Mouse (Mus musculus): Measurements from ENCODE around the gene Gabrg3. TPM values are rescaled to one million over a fixed set of nuclear protein-coding genes. Genes with fewer than 3 reads are reported as not detected.
"Not testable (repeated sequence)": the region's sequence is repeated elsewhere in the genome, so short reads cannot be mapped to it uniquely, and the experiment has no call there.

Gene Gabrg3
- polyA plus RNA-seq, 1 experiment, result not detected

DNA sequence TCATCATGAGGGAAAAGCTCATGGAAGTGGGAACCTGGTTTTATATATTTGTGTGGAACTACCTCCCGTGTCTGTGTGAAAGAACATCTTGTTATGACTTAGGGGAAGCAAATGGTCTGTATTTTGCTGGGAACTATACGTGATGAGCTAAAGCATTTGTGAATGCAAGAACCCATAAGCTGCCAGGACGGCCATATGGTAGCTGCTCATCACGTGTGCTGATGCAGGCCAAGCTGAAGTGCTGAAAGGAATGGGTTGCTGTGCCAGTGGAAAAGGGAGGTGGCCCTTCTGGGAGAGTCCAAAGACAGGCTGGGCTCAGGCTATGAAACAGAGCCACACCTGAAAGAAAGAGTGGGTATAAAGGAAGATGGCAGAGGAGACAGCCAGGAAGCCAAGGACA lies 143.0 kb downstream of the Gabrg3 start:
- TF ChIP-seq CTCF (IDR thresholded peaks at IDR 0.05; ENCODE audit: low read depth, low read length) (no peak), POLR2A (IDR thresholded peaks at IDR 0.05; ENCODE audit: borderline replicate concordance, low read depth, low read length) (no peak)
- H3K4me3 ChIP-seq (ENCODE audit: insufficient read depth, low read length), result no peak overlapping the region
- no peaks in the 10 kb centered on the region for H3K4me1 ChIP-seq (ENCODE audit: control insufficient read depth, insufficient read depth, low read length)

DNA sequence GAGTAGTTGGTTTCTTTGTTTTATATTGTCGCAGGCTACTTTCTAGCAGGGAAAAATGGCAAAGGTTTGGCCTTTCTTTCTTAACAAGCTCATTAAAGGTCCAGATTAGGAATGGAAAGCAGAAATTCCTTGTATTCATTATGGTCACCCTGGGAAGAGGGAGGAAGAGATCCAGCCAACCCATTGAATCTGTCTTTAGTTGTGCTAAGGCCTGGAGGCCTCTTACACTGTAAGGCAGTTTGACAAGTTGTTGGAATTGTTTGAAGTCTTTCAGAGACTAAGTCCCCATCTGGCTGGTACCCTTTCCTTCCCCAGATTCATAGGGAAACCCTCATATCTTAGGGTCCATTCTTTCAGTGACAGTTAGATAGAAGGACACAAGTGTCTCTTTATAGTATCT lies 172.9 kb downstream of the Gabrg3 start:
- no peak for TF ChIP-seq CTCF (IDR thresholded peaks at IDR 0.05; ENCODE audit: low read depth, low read length)
- TF ChIP-seq POLR2A (IDR thresholded peaks at IDR 0.05; ENCODE audit: borderline replicate concordance, low read depth, low read length), result no peak
- no peak overlapping the region for H3K4me3 ChIP-seq (ENCODE audit: insufficient read depth, low read length)
- no peaks in the 10 kb centered on the region for H3K4me1 ChIP-seq (ENCODE audit: control insufficient read depth, insufficient read depth, low read length)
- H3K27ac ChIP-seq (ENCODE audit: insufficient read depth, low read depth, low read length), result no peak overlapping the region

More for the DNA sequence above, 143.0 kb downstream of the Gabrg3 start:
- H3K27ac ChIP-seq (ENCODE audit: insufficient read depth, low read depth, low read length), result no peak overlapping the region

DNA sequence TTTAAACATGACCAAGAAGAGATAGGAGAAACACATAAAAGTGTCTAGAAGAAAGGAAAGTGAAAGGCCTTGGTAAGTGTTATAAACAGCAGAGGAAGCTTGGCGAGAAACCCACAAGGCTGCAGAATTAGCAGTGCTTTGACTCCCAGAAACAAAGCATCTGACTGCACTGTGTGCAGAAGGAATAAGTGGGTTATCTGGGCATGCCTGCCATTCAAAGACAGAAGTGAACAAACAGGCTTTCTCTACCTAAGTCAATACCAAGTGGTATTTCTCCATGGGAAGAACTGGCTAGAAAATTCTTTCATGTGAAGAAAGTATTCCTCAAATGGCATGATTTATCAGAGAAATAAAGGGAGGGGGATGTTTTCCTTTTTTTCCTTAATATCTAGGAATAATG lies 201.0 kb downstream of the Gabrg3 start:
- Histone ChIP-seq H3K27ac (ENCODE audit: insufficient read depth, low read depth, low read length) (no peak overlapping the region), H3K4me3 (ENCODE audit: insufficient read depth, low read length) (no peak overlapping the region), H3K4me1 (ENCODE audit: control insufficient read depth, insufficient read depth, low read length) (no peaks in the 10 kb centered on the region)
- TF ChIP-seq CTCF (IDR thresholded peaks at IDR 0.05; ENCODE audit: low read depth, low read length), result no peak
- TF ChIP-seq POLR2A (IDR thresholded peaks at IDR 0.05; ENCODE audit: borderline replicate concordance, low read depth, low read length), result no peak

DNA sequence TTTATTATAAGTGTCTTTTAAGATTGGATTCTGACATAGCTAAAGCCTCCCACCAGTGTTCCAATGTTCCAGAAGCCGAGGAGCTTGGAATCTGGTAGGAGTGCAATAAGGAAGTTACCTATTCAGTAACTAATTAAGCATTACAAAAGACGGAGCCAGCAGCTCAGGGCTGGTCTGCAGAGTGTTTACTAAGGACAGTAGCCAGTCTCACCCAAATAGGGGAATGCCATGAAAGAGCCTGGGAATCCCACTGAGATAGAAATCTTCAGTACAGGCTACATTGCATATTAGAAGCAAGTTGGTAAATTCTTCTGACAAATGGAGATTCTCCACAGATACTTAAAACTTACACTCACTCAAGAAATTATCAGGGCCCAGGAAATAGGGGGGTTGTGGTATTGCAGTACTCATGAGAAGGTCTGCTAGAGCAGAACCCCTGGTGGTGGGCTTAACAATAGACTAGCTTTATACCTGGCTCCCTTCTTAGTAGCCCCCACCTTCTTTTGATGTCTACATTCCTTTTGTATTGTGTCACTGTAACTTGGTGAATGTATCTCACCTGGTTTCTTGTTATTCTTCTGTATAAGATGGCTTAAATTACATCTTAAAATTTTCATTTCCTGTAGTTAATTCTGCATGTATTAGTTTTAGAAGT lies 211.0 kb downstream of the Gabrg3 start:
- not testable (repeated sequence) for H3K4me1 ChIP-seq (ENCODE audit: control insufficient read depth, insufficient read depth, low read length); H3K4me3 ChIP-seq (ENCODE audit: insufficient read depth, low read length); H3K27ac ChIP-seq (ENCODE audit: insufficient read depth, low read depth, low read length)

DNA sequence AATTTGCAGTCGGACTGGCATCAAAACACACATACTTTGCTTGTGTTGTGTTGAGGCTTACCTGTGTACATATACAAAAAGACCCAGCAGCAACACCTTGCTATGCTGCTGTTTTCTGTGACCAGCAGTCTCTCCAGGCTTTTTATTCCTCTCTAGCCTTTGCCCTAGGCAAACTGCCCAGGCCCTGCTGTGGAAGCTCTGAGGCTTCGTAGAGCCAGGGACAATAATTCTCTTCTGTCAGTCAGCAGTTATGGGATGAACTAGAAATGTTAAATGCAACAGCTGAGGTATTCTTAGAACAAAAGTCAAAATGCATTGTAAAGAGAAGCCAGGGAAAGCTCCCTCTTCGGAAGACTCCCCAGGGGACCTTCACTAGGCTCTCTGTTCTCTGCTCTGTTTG lies 220.1 kb downstream of the Gabrg3 start:
- Histone ChIP-seq H3K4me1 (ENCODE audit: control insufficient read depth, insufficient read depth, low read length) (no peaks in the 10 kb centered on the region), H3K27ac (ENCODE audit: insufficient read depth, low read depth, low read length) (no peak overlapping the region), H3K4me3 (ENCODE audit: insufficient read depth, low read length) (no peak overlapping the region)
- TF ChIP-seq POLR2A (IDR thresholded peaks at IDR 0.05; ENCODE audit: borderline replicate concordance, low read depth, low read length), result no peak
- TF ChIP-seq CTCF (IDR thresholded peaks at IDR 0.05; ENCODE audit: low read depth, low read length), result no peak

DNA sequence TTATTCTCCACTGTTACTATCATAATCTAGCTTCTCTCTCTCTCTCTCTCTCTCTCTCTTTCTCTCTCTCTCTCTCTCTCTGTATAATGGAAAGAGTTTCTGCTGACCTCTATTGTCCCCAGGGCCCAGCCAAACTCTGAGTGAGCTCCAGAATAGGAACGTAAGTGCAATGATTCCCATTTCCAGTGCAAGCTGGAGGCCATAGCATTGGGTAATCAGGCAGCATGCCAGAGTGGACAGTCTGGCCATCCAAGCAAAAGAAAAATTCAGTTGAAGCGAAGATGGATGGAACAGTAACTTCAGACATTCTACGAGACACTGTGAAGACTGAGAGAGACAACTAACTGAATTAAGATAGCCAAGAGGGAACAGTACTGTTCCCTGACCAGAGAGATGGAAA lies 228.8 kb downstream of the Gabrg3 start:
- no peak overlapping the region for H3K27ac ChIP-seq (ENCODE audit: insufficient read depth, low read depth, low read length)
- H3K4me1 ChIP-seq (ENCODE audit: control insufficient read depth, insufficient read depth, low read length), result no peaks in the 10 kb centered on the region
- no peak for TF ChIP-seq POLR2A (IDR thresholded peaks at IDR 0.05; ENCODE audit: borderline replicate concordance, low read depth, low read length)
- TF ChIP-seq CTCF (IDR thresholded peaks at IDR 0.05; ENCODE audit: low read depth, low read length), result no peak
- H3K4me3 ChIP-seq (ENCODE audit: insufficient read depth, low read length), result no peak overlapping the region

DNA sequence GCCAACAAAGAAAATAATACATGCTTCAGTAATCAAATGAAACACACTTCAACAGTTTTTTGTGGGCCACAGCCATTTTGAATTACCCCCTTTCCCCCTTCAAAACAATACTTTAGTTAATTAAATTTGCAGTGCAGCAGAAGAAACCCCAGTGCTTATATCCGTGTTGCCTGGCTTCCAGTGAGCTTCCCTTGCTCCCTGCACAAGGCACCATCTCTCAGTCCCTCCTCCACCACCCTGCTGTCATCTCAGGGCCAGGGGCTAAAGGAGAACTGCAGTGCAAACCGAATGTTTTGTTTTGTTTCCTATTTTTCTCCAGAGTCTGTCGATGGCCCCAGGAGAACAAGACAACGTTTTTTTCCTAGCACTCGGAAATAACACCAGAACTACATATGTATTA lies 233.2 kb downstream of the Gabrg3 start:
- H3K27ac ChIP-seq (ENCODE audit: insufficient read depth, low read depth, low read length), result no peak overlapping the region
- TF ChIP-seq POLR2A (IDR thresholded peaks at IDR 0.05; ENCODE audit: borderline replicate concordance, low read depth, low read length) (no peak), CTCF (IDR thresholded peaks at IDR 0.05; ENCODE audit: low read depth, low read length) (no peak)
- H3K4me3 ChIP-seq (ENCODE audit: insufficient read depth, low read length), result no peak overlapping the region
- H3K4me1 ChIP-seq (ENCODE audit: control insufficient read depth, insufficient read depth, low read length), result no peaks in the 10 kb centered on the region

DNA sequence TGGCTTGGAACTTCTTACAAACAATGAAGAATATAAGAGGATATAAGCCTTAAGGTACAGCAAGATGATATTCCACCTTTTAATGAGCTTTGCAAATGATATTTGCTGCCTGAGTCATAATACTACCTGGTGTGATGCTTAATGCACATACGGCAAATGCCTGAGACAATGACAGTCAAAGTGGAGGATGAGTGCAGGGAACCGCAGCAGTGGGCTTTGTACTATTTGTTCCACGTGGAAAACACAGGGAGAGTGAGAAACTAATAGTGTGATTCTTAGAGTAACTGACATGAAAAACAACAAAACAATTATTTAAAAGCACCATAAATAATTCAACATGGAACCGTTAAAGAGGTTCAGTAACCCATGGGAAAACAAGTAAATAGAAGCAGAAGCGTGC lies 236.2 kb downstream of the Gabrg3 start:
- TF ChIP-seq CTCF (IDR thresholded peaks at IDR 0.05; ENCODE audit: low read depth, low read length), result no peak
- no peak for TF ChIP-seq POLR2A (IDR thresholded peaks at IDR 0.05; ENCODE audit: borderline replicate concordance, low read depth, low read length)
- Histone ChIP-seq H3K4me1 (ENCODE audit: control insufficient read depth, insufficient read depth, low read length) (no peaks in the 10 kb centered on the region), H3K27ac (ENCODE audit: insufficient read depth, low read depth, low read length) (no peak overlapping the region), H3K4me3 (ENCODE audit: insufficient read depth, low read length) (no peak overlapping the region)

DNA sequence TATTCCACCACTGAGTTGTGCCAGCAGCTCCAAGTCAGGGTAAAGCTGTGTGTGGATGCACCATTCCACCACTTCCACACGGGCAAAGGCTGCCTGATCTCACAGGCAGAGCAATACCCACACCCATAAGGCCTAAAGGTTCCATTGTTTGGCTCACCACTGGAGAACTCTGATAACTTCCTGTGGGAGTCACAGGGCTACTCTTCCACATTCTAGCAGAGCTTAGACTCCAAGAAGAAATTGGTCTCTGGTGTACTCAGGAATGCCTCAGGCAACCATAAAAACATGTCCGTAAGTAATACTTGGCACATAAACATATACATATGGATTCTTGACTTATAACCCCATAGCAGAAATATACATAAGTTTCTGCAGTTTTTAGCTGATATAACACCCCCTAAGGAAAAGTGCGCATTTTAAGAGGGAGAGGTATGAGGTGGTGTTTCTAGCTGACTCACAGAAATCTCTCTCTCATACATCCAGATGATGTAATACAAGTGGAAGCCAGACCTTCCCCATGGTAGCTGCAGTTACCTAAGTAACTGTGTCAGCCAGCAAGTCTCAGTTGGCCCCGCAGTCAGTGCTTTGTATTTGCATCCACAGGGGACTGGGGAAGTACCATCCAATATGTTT lies 248.8 kb downstream of the Gabrg3 start:
- Histone ChIP-seq H3K27ac (ENCODE audit: insufficient read depth, low read depth, low read length) (no peak overlapping the region), H3K4me1 (ENCODE audit: control insufficient read depth, insufficient read depth, low read length) (no peaks in the 10 kb centered on the region), H3K4me3 (ENCODE audit: insufficient read depth, low read length) (no peak overlapping the region)
- no peak for TF ChIP-seq POLR2A (IDR thresholded peaks at IDR 0.05; ENCODE audit: borderline replicate concordance, low read depth, low read length)
- TF ChIP-seq CTCF (IDR thresholded peaks at IDR 0.05; ENCODE audit: low read depth, low read length), result no peak

DNA sequence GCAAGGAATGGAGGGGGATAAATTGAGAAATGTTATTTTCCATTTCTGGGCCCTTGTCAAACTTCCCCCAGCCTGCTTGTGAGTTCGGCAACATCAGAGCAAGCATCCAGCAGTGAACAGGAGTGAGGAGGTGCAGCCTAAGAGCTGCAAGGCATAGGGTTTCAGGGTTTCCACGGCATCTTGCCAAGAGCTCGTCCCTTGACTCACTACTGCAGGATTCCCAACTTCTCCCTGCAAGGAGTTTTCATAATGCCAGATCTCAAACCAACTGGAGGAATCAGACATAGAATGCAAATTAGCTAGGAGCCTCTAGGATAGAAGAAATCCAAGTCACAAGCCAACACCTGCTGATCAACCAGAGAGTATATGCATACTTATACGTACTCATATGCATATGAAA lies 254.0 kb downstream of the Gabrg3 start:
- H3K27ac ChIP-seq (ENCODE audit: insufficient read depth, low read depth, low read length), result no peak overlapping the region
- TF ChIP-seq POLR2A (IDR thresholded peaks at IDR 0.05; ENCODE audit: borderline replicate concordance, low read depth, low read length), result no peak
- TF ChIP-seq CTCF (IDR thresholded peaks at IDR 0.05; ENCODE audit: low read depth, low read length), result no peak
- no peak overlapping the region for H3K4me3 ChIP-seq (ENCODE audit: insufficient read depth, low read length)
- H3K4me1 ChIP-seq (ENCODE audit: control insufficient read depth, insufficient read depth, low read length), result no peaks in the 10 kb centered on the region
